In genomic region chr8:70344279-70344678, GRCm38 (mm10) we compare ENCODE assay signal across 21 mouse cellular contexts. TPM values are rescaled to one million over a fixed set of nuclear protein-coding genes. Genes with fewer than 3 reads are reported as not detected.
DNase-seq lines count a peak whose midpoint lies in the region; ATAC-seq and TF ChIP-seq lines count a peak whose summit lies in the region.
"Had no signal": no experiment of that assay in that cellular context is flagged by ENCODE, and none has a peak within 500 bp of the region (broad histone marks: within the 10 kb centered on the region; RNA-seq: fewer than 3 reads in every experiment).

No protein-coding gene starts in this region.

- no peak overlapping the region for H3K27ac ChIP-seq in hindbrain, embryonic 13.5 days
- H3K27ac ChIP-seq in hindbrain, postnatal 0 days = no peak overlapping the region
- H3K27ac ChIP-seq in midbrain, embryonic 13.5 days = no peak overlapping the region
- no peak overlapping the region for H3K27ac ChIP-seq in midbrain, embryonic 14.5 days (replicated peaks; ENCODE audit: low read depth, low read length)
- 0 out of 2 replicates have a peak overlapping the region, but pooled peaks have one; percentile 2 for H3K27ac ChIP-seq in liver, embryonic 16.5 days (ENCODE audit: low read length)
- H3K27ac ChIP-seq: forebrain, embryonic 10.5 days; heart, embryonic 10.5 days; kidney, embryonic 15.5 days; liver, embryonic 14.5 days had no signal

- H3K9me3 ChIP-seq in hindbrain, embryonic 13.5 days = no peaks in the 10 kb centered on the region
- no peaks in the 10 kb centered on the region for H3K9me3 ChIP-seq in hindbrain, postnatal 0 days (ENCODE audit: low read length)
- no peaks in the 10 kb centered on the region for H3K9me3 ChIP-seq in midbrain, embryonic 13.5 days
- no peaks in the 10 kb centered on the region for H3K9me3 ChIP-seq in midbrain, embryonic 14.5 days (ENCODE audit: control insufficient read depth, low read length)
- H3K9me3 ChIP-seq in liver, embryonic 16.5 days (replicated peaks; ENCODE audit: control insufficient read depth, low read length) = no peaks in the 10 kb centered on the region
- H3K9me3 ChIP-seq: forebrain, embryonic 10.5 days; heart, embryonic 10.5 days; kidney, embryonic 15.5 days had no signal

- ATAC-seq in hindbrain, embryonic 13.5 days (ENCODE audit: low FRiP score) = no peak
- no peak for ATAC-seq in hindbrain, postnatal 0 days
- 0 out of 2 replicates have a peak, but pooled peaks have one; percentile 3 for ATAC-seq in midbrain, embryonic 13.5 days
- ATAC-seq in midbrain, embryonic 14.5 days (ENCODE audit: low FRiP score, low TSS enrichment) = no peak
- no peak for ATAC-seq in liver, embryonic 16.5 days (ENCODE audit: low read depth)
- ATAC-seq: intestine, postnatal 0 days had no signal

- H3K36me3 ChIP-seq in hindbrain, embryonic 13.5 days = peaks cover 66% of the 10 kb centered on the region
- H3K36me3 ChIP-seq in hindbrain, postnatal 0 days (ENCODE audit: insufficient read depth, low read length) = peaks cover 34% of the 10 kb centered on the region
- peaks cover 74% of the 10 kb centered on the region for H3K36me3 ChIP-seq in midbrain, embryonic 13.5 days
- peaks cover 60% of the 10 kb centered on the region for H3K36me3 ChIP-seq in midbrain, embryonic 14.5 days (ENCODE audit: control insufficient read depth, insufficient read depth, low read length)
- H3K36me3 ChIP-seq in liver, embryonic 16.5 days (ENCODE audit: control insufficient read depth, insufficient read depth) = peaks cover 60% of the 10 kb centered on the region

- no peaks in the 10 kb centered on the region for H3K27me3 ChIP-seq in hindbrain, embryonic 13.5 days
- H3K27me3 ChIP-seq in hindbrain, postnatal 0 days (ENCODE audit: insufficient read depth, low read length) = no peaks in the 10 kb centered on the region
- no peaks in the 10 kb centered on the region for H3K27me3 ChIP-seq in midbrain, embryonic 13.5 days
- H3K27me3 ChIP-seq in midbrain, embryonic 14.5 days (ENCODE audit: control insufficient read depth, insufficient read depth, low read length) = no peaks in the 10 kb centered on the region
- H3K27me3 ChIP-seq in liver, embryonic 16.5 days (ENCODE audit: control insufficient read depth, insufficient read depth, low read depth, low read length) = no peaks in the 10 kb centered on the region
- H3K27me3 ChIP-seq: kidney, embryonic 15.5 days had no signal

- peak; percentile 56 to 63 for DNase-seq in adrenal gland, adult (ENCODE audit: inconsistent age in 2 of 2, low spot score in 1 of 2)
- DNase-seq in adrenal gland, postnatal 10 days = no peak
- DNase-seq in hindbrain, postnatal 0 days (ENCODE audit: low spot score) = no peak
- no peak for DNase-seq in midbrain, embryonic 14.5 days
- no peak for DNase-seq in urinary bladder, postnatal 4 days (ENCODE audit: low spot score in 2 of 2)
- DNase-seq: cerebellum, adult 8-10 months; gastrocnemius, postnatal 10 days; right cerebral cortex, postnatal 14 days had no signal

- TF ChIP-seq CTCF in hindbrain, postnatal 0 days (IDR thresholded peaks at IDR 0.05; ENCODE audit: low read depth) = no peak

- WGBS in hindbrain, embryonic 13.5 days = 98% methylated on average over 2 of the region's 2 CpGs
- WGBS in hindbrain, postnatal 0 days = 85% methylated on average over 2 of the region's 2 CpGs
- WGBS in midbrain, embryonic 13.5 days = 87% methylated on average over 2 of the region's 2 CpGs
- WGBS in midbrain, embryonic 14.5 days = 86% methylated on average over 2 of the region's 2 CpGs
- WGBS in liver, embryonic 16.5 days (ENCODE audit: insufficient replicate concordance) = 87% methylated on average over 2 of the region's 2 CpGs

- H3K4me1 ChIP-seq in hindbrain, embryonic 13.5 days (replicated peaks) = peaks cover 28% of the 10 kb centered on the region
- no peaks in the 10 kb centered on the region for H3K4me1 ChIP-seq in hindbrain, postnatal 0 days (ENCODE audit: insufficient read depth, low read length)
- peaks cover 17% of the 10 kb centered on the region for H3K4me1 ChIP-seq in midbrain, embryonic 13.5 days (replicated peaks)
- H3K4me1 ChIP-seq in midbrain, embryonic 14.5 days (ENCODE audit: control insufficient read depth, insufficient read depth, low read length) = no peaks in the 10 kb centered on the region
- H3K4me1 ChIP-seq in liver, embryonic 16.5 days (ENCODE audit: control insufficient read depth, low read depth, low read length) = peaks cover 41% of the 10 kb centered on the region

- H3K4me3 ChIP-seq in hindbrain, embryonic 13.5 days = no peak overlapping the region
- no peak overlapping the region for H3K4me3 ChIP-seq in hindbrain, postnatal 0 days (ENCODE audit: low read length)
- no peak overlapping the region for H3K4me3 ChIP-seq in midbrain, embryonic 13.5 days (replicated peaks)
- no peak overlapping the region for H3K4me3 ChIP-seq in midbrain, embryonic 14.5 days (replicated peaks; ENCODE audit: low read depth, low read length)
- H3K4me3 ChIP-seq in liver, embryonic 16.5 days (ENCODE audit: low read depth, low read length) = no peak overlapping the region
- H3K4me3 ChIP-seq: forebrain, embryonic 10.5 days; heart, embryonic 10.5 days; kidney, embryonic 15.5 days had no signal

- H3K4me2 ChIP-seq in hindbrain, embryonic 13.5 days = no peak overlapping the region
- no peak overlapping the region for H3K4me2 ChIP-seq in hindbrain, postnatal 0 days (ENCODE audit: low read depth, low read length)
- no peak overlapping the region for H3K4me2 ChIP-seq in midbrain, embryonic 13.5 days (replicated peaks)
- no peak overlapping the region for H3K4me2 ChIP-seq in midbrain, embryonic 14.5 days (ENCODE audit: low read length)
- no peak overlapping the region for H3K4me2 ChIP-seq in liver, embryonic 16.5 days (ENCODE audit: low read depth, low read length)
- H3K4me2 ChIP-seq: kidney, embryonic 15.5 days had no signal

- H3K9ac ChIP-seq in hindbrain, embryonic 13.5 days = peak overlapping the region; percentile 39
- H3K9ac ChIP-seq in hindbrain, postnatal 0 days (replicated peaks; ENCODE audit: low read length) = no peak overlapping the region
- no peak overlapping the region for H3K9ac ChIP-seq in midbrain, embryonic 13.5 days (replicated peaks)
- no peak overlapping the region for H3K9ac ChIP-seq in midbrain, embryonic 14.5 days (replicated peaks; ENCODE audit: low read length)
- H3K9ac ChIP-seq in liver, embryonic 16.5 days (ENCODE audit: low read depth, low read length) = no peak overlapping the region
- H3K9ac ChIP-seq: kidney, embryonic 15.5 days; liver, embryonic 14.5 days had no signal

RNA-seq across cellular contexts. Expression of gene Upf1, which starts 8.8 kb away (rescaled TPM):
- total RNA-seq in adrenal gland, postnatal 10 days (2021) = 10 to 100 TPM; 49.1 to 51.4 TPM
- polyA plus RNA-seq in hindbrain, embryonic 13.5 days (2015; fragmentation: Nextera tagmentation; extraction: Ambion mirVana) = 14.4 and 15.9 TPM in 2 replicates
- 40.4 and 48.4 TPM in 2 replicates for total RNA-seq in hindbrain, postnatal 0 days (2014; rRNA removed)
- 8.6 and 10.3 TPM in 2 replicates for polyA plus RNA-seq in hindbrain, postnatal 0 days (2015; fragmentation: Nextera tagmentation; extraction: Ambion mirVana)
- polyA plus RNA-seq in midbrain, embryonic 13.5 days (2015; fragmentation: Nextera tagmentation; extraction: Ambion mirVana) = 15.5 and 18.1 TPM in 2 replicates
- 16.9 and 18.4 TPM in 2 replicates for polyA plus RNA-seq in midbrain, embryonic 14.5 days (2014; fragmentation: Nextera tagmentation; extraction: Ambion mirVana)
- 5.5 and 5.6 TPM in 2 replicates for polyA plus RNA-seq in liver, embryonic 16.5 days (2015; fragmentation: Nextera tagmentation; extraction: Ambion mirVana)

RNA-seq across cellular contexts. Expression of gene Gdf1, which starts 14.7 kb away (rescaled TPM):
- total RNA-seq in adrenal gland, postnatal 10 days (2021) = 1 to 10 TPM in 1 of 2 experiments, under 1 TPM in 1; 0.88 to 1.2 TPM
- polyA plus RNA-seq in hindbrain, embryonic 13.5 days (2015; fragmentation: Nextera tagmentation; extraction: Ambion mirVana) = 1.2 and 2.6 TPM in 2 replicates
- total RNA-seq in hindbrain, postnatal 0 days (2014; rRNA removed) = 5.3 and 8.4 TPM in 2 replicates
- polyA plus RNA-seq in hindbrain, postnatal 0 days (2015; fragmentation: Nextera tagmentation; extraction: Ambion mirVana) = 6.0 and 6.9 TPM in 2 replicates
- 3.7 and 6.0 TPM in 2 replicates for polyA plus RNA-seq in midbrain, embryonic 13.5 days (2015; fragmentation: Nextera tagmentation; extraction: Ambion mirVana)
- not detected in 2 replicates for polyA plus RNA-seq in midbrain, embryonic 14.5 days (2014; fragmentation: Nextera tagmentation; extraction: Ambion mirVana)
- polyA plus RNA-seq in liver, embryonic 16.5 days (2015; fragmentation: Nextera tagmentation; extraction: Ambion mirVana) = 0.18 and 0.34 TPM in 2 replicates
- total RNA-seq: granulocyte monocyte progenitor cell, adult 5-6 weeks; megakaryocyte progenitor cell, adult 5-6 weeks; midbrain, postnatal 0 days; neutrophil, adult 5-6 weeks had no signal
- polyA plus RNA-seq: intestine, postnatal 0 days; thymus, postnatal 0 days had no signal

RNA-seq across cellular contexts. Expression of gene Cers1, which starts 28.7 kb away (rescaled TPM):
- 1 to 10 TPM; 2.3 to 3.7 TPM for total RNA-seq in adrenal gland, postnatal 10 days (2021)
- 24.5 and 25.1 TPM in 2 replicates for polyA plus RNA-seq in hindbrain, embryonic 13.5 days (2015; fragmentation: Nextera tagmentation; extraction: Ambion mirVana)
- total RNA-seq in hindbrain, postnatal 0 days (2014; rRNA removed) = 92.5 and 101 TPM in 2 replicates
- 43.4 and 45.5 TPM in 2 replicates for polyA plus RNA-seq in hindbrain, postnatal 0 days (2015; fragmentation: Nextera tagmentation; extraction: Ambion mirVana)
- polyA plus RNA-seq in midbrain, embryonic 13.5 days (2015; fragmentation: Nextera tagmentation; extraction: Ambion mirVana) = 23.7 and 26.2 TPM in 2 replicates
- polyA plus RNA-seq in midbrain, embryonic 14.5 days (2014; fragmentation: Nextera tagmentation; extraction: Ambion mirVana) = 38.8 and 42.9 TPM in 2 replicates
- polyA plus RNA-seq in liver, embryonic 16.5 days (2015; fragmentation: Nextera tagmentation; extraction: Ambion mirVana) = 0.05 and 0.24 TPM in 2 replicates
- total RNA-seq: granulocyte monocyte progenitor cell, adult 5-6 weeks; megakaryocyte progenitor cell, adult 5-6 weeks; neutrophil, adult 5-6 weeks had no signal

RNA-seq across cellular contexts. Expression of gene Comp, which starts 29.1 kb away (rescaled TPM):
- total RNA-seq in adrenal gland, postnatal 10 days (2021) = 1 to 10 TPM in 1 of 2 experiments, under 1 TPM in 1; 0.97 to 2.0 TPM
- polyA plus RNA-seq in hindbrain, embryonic 13.5 days (2015; fragmentation: Nextera tagmentation; extraction: Ambion mirVana) = 0.14 and 0.96 TPM in 2 replicates
- 0.21 and 0.29 TPM in 2 replicates for total RNA-seq in hindbrain, postnatal 0 days (2014; rRNA removed)
- 0.25 and 0.33 TPM in 2 replicates for polyA plus RNA-seq in hindbrain, postnatal 0 days (2015; fragmentation: Nextera tagmentation; extraction: Ambion mirVana)
- polyA plus RNA-seq in midbrain, embryonic 13.5 days (2015; fragmentation: Nextera tagmentation; extraction: Ambion mirVana) = 0.21 and 0.42 TPM in 2 replicates
- 0.47 TPM in 1 of 2 replicates, not detected in the other for polyA plus RNA-seq in midbrain, embryonic 14.5 days (2014; fragmentation: Nextera tagmentation; extraction: Ambion mirVana)
- 1.3 and 1.6 TPM in 2 replicates for polyA plus RNA-seq in liver, embryonic 16.5 days (2015; fragmentation: Nextera tagmentation; extraction: Ambion mirVana)
- total RNA-seq: granulocyte monocyte progenitor cell, adult 5-6 weeks; megakaryocyte progenitor cell, adult 5-6 weeks had no signal

RNA-seq across cellular contexts. Expression of gene Cope, which starts 42.0 kb away (rescaled TPM):
- 100 to 1,000 TPM; 203 to 216 TPM for total RNA-seq in adrenal gland, postnatal 10 days (2021)
- 275 and 288 TPM in 2 replicates for polyA plus RNA-seq in hindbrain, embryonic 13.5 days (2015; fragmentation: Nextera tagmentation; extraction: Ambion mirVana)
- total RNA-seq in hindbrain, postnatal 0 days (2014; rRNA removed) = 126 and 159 TPM in 2 replicates
- 286 and 291 TPM in 2 replicates for polyA plus RNA-seq in hindbrain, postnatal 0 days (2015; fragmentation: Nextera tagmentation; extraction: Ambion mirVana)
- polyA plus RNA-seq in midbrain, embryonic 13.5 days (2015; fragmentation: Nextera tagmentation; extraction: Ambion mirVana) = 273 and 290 TPM in 2 replicates
- polyA plus RNA-seq in midbrain, embryonic 14.5 days (2014; fragmentation: Nextera tagmentation; extraction: Ambion mirVana) = 274 and 309 TPM in 2 replicates
- polyA plus RNA-seq in liver, embryonic 16.5 days (2015; fragmentation: Nextera tagmentation; extraction: Ambion mirVana) = 195 and 209 TPM in 2 replicates

Comparison
In these comparisons a context has a peak if more than half of its experiments do, and no peak if none do; other contexts are left out.
1. DNase-seq: peak in adrenal gland, adult (2 of 2); none in adrenal gland, postnatal 10 days (single experiment), hindbrain, postnatal 0 days (single experiment), midbrain, embryonic 14.5 days (single experiment) and urinary bladder, postnatal 4 days (0 of 2).
2. RNA of gene Cers1, which starts 28.7 kb away (polyA plus RNA-seq): 43.4 to 45.5 TPM in hindbrain, postnatal 0 days, 38.8 to 42.9 TPM in midbrain, embryonic 14.5 days, 23.7 to 26.2 TPM in midbrain, embryonic 13.5 days and 24.5 to 25.1 TPM in hindbrain, embryonic 13.5 days; 0.05 to 0.24 TPM in liver, embryonic 16.5 days; every median in the first group is over 10 times any median in the second.